Mouse (Mus musculus): ENCODE results near the gene Ptgdr2.

GRCm38 (mm10) chr19:10952021-10952939 is 15.3 kb downstream of the Ptgdr2 start:
- TF ChIP-seq EP300 (IDR thresholded peaks at IDR 0.05) (no peak), CTCF (IDR thresholded peaks at IDR 0.05) (no peak)

Data from lung, postnatal 0 days (tissue).